ENCODE assay signal across 15 mouse cellular contexts in genomic region chr3:40408921-40409488, GRCm38 (mm10).
DNase-seq lines count a peak whose midpoint lies in the region; ATAC-seq and TF ChIP-seq lines count a peak whose summit lies in the region.
"Had no signal": no experiment of that assay in that cellular context is flagged by ENCODE, and none has a peak within 500 bp of the region (broad histone marks: within the 10 kb centered on the region; RNA-seq: fewer than 3 reads in every experiment).

No protein-coding gene starts in this region.

- peak; percentile 55 for DNase-seq in retina, postnatal 1 day
- DNase-seq in retina, embryonic 14.5 days (ENCODE audit: low spot score) = no peak
- DNase-seq in kidney, adult 2 months = peak; percentile 47
- no peak for DNase-seq in thymus, adult 18-20 months
- no peak for DNase-seq in thymus, postnatal 14 days
- DNase-seq in right cerebral cortex, adult 18-20 months = no peak
- DNase-seq: cerebellum, adult 11-12 months; gastrocnemius, postnatal 14 days; liver, postnatal 0 days; spleen, adult 18-20 months; thymus, postnatal 4 days had no signal

- TF ChIP-seq POLR2A in kidney, adult 2 months (IDR thresholded peaks at IDR 0.05; ENCODE audit: low read depth, low read length) = no peak

- no peak overlapping the region for H3K4me2 ChIP-seq in limb, embryonic 13.5 days (replicated peaks)
- no peak overlapping the region for H3K4me2 ChIP-seq in forebrain, embryonic 15.5 days (replicated peaks)
- H3K4me2 ChIP-seq: neural tube, embryonic 13.5 days had no signal

- no peaks in the 10 kb centered on the region for H3K9me3 ChIP-seq in limb, embryonic 13.5 days
- H3K9me3 ChIP-seq in forebrain, embryonic 15.5 days = no peaks in the 10 kb centered on the region
- H3K9me3 ChIP-seq: neural tube, embryonic 13.5 days had no signal

- no peak for ATAC-seq in limb, embryonic 13.5 days (ENCODE audit: low FRiP score, low read depth)
- no peak for ATAC-seq in forebrain, embryonic 15.5 days (replicated peaks)
- ATAC-seq: hindbrain, embryonic 16.5 days; liver, postnatal 0 days had no signal

- H3K9ac ChIP-seq in limb, embryonic 13.5 days = no peak overlapping the region
- no peak overlapping the region for H3K9ac ChIP-seq in forebrain, embryonic 15.5 days (replicated peaks)
- H3K9ac ChIP-seq: liver, postnatal 0 days; neural tube, embryonic 13.5 days had no signal

- no peaks in the 10 kb centered on the region for H3K27me3 ChIP-seq in kidney, adult 2 months (replicated peaks; ENCODE audit: control insufficient read depth, insufficient read depth, low read length)
- no peaks in the 10 kb centered on the region for H3K27me3 ChIP-seq in limb, embryonic 13.5 days
- no peaks in the 10 kb centered on the region for H3K27me3 ChIP-seq in forebrain, embryonic 15.5 days
- H3K27me3 ChIP-seq: neural tube, embryonic 13.5 days had no signal

- H3K27ac ChIP-seq in kidney, adult 2 months (ENCODE audit: insufficient read depth, low read depth, low read length) = peak overlapping the region; percentile 55; the same call in 1 of the 2 replicates
- peak overlapping the region; percentile 39 for H3K27ac ChIP-seq in limb, embryonic 13.5 days
- H3K27ac ChIP-seq in forebrain, embryonic 15.5 days (replicated peaks) = no peak overlapping the region
- H3K27ac ChIP-seq: neural tube, embryonic 13.5 days had no signal

- H3K36me3 ChIP-seq in kidney, adult 2 months (ENCODE audit: control insufficient read depth, insufficient read depth, low read length) = no peaks in the 10 kb centered on the region
- H3K36me3 ChIP-seq in limb, embryonic 13.5 days = no peaks in the 10 kb centered on the region
- H3K36me3 ChIP-seq in forebrain, embryonic 15.5 days = no peaks in the 10 kb centered on the region
- H3K36me3 ChIP-seq: neural tube, embryonic 13.5 days had no signal

- no peak overlapping the region for H3K4me3 ChIP-seq in kidney, adult 2 months (ENCODE audit: insufficient read depth, low read depth, low read length)
- no peak overlapping the region for H3K4me3 ChIP-seq in limb, embryonic 13.5 days
- no peak overlapping the region for H3K4me3 ChIP-seq in forebrain, embryonic 15.5 days
- H3K4me3 ChIP-seq: neural tube, embryonic 13.5 days had no signal

- no peaks in the 10 kb centered on the region for H3K4me1 ChIP-seq in kidney, adult 2 months (ENCODE audit: control insufficient read depth, insufficient read depth, low read length)
- H3K4me1 ChIP-seq in limb, embryonic 13.5 days = peaks cover 36% of the 10 kb centered on the region
- 0 out of 2 replicates have a peak, but pooled peaks cover 3% of the 10 kb centered on the region for H3K4me1 ChIP-seq in forebrain, embryonic 15.5 days
- H3K4me1 ChIP-seq: neural tube, embryonic 13.5 days had no signal

- 32% methylated on average over 5 of the region's 5 CpGs for WGBS in kidney, adult 2 months
- WGBS in limb, embryonic 13.5 days = 30% methylated on average over 5 of the region's 5 CpGs
- WGBS in forebrain, embryonic 15.5 days = 42% methylated on average over 5 of the region's 5 CpGs

- TF ChIP-seq CTCF in kidney, adult 2 months (conservative IDR thresholded peaks at IDR 0.05; ENCODE audit: insufficient read depth, insufficient read length, low read depth, low read length) = no peak

Comparison
In these comparisons a context has a peak if more than half of its experiments do, and no peak if none do; other contexts are left out.
1. DNase-seq: peak in retina, postnatal 1 day (single experiment) and kidney, adult 2 months (single experiment); none in retina, embryonic 14.5 days (single experiment), thymus, adult 18-20 months (0 of 2), thymus, postnatal 14 days (single experiment) and right cerebral cortex, adult 18-20 months (single experiment).